Mouse (Mus musculus): ENCODE results near the gene Ap1s3. TPM values are rescaled to one million over a fixed set of nuclear protein-coding genes. Genes with fewer than 3 reads are reported as not detected.
"Not testable (repeated sequence)": the region's sequence is repeated elsewhere in the genome, so short reads cannot be mapped to it uniquely, and the experiment has no call there.

Gene Ap1s3
- total RNA-seq, 2 experiments from 2014 or later = 0.14 TPM; not detected in 1

GRCm38 (mm10) chr1:79664911-79665310, 6.9 kb downstream of the Ap1s3 start:
- DNase-seq = no peak

- DNase-seq = no peak
These were observed 12.2 kb downstream of the Ap1s3 start for GRCm38 (mm10) chr1:79659598-79659997.

GRCm38 (mm10) chr1:79657411-79657810, 14.4 kb downstream of the Ap1s3 start:
- DNase-seq = no peak

DNA sequence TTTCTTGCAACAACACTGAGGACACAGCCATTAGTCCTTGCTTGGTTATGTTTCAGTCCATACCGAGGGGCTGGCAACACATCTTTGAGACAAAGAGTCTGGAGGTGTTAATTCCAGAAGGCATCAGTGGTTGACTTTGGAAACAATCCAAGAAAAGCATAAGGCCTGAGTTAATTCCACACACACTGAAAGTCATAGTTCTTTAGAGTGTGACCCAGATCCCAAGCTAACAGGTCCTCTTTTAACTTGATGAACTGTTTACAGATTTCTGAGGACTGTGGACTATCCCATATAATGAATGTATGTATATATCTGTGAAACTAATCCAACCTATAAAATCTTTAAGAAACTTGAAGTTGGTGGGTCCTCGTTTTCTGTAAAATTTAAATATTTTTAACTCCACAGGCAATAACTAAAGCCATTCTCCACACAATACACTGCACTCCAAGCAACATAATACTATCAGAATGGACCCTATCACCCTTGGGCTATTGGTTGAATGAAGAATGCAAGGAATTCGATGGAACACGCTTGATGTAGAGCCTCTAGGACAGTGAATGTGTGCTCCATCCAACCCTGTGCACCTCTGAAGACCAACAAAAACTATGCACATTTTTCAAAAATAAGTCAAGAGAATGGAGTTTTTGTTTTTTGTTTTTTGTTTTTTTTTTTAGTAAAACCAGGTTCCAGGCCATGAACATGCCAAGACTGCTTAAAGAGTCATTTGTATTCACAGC, 15.8 kb downstream of the Ap1s3 start:
- no peak for DNase-seq

- no peak for DNase-seq
These were observed 16.8 kb downstream of the Ap1s3 start for GRCm38 (mm10) chr1:79654948-79655347.

DNA sequence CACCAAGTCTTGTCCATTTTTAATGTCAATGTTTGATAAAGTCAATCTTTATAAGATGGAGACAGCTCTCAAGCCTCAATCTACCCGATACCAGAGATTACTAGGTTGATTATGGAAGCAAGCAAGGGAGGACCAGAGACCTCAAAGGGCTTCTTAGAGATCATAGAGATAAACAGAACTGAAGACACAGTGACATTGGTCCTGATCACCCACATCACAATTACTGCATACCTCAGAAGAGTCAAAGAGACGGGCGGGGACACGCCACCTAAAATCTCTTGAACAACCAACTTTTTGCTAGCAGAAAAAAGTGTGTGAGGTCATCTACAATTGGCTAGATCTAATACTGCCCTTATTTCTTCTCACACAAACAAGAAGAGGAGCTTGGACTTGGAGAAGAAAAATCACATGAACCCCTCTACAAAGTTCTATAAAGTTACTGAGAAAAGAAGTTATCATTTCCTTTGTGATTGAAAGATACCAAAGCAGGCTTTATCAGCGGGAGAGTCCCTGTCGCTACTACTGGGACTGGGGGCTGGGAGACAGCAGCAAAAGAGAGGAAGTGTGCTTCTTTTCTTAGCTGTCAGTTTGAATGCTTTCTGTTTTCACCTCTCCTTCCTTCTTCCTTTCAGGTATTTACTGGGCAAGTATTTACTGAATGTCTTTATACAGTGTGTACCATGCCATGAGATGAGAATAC, 28.2 kb downstream of the Ap1s3 start:
- DNase-seq = no peak

GRCm38 (mm10) chr1:79642680-79643079, 29.1 kb downstream of the Ap1s3 start:
- no peak for DNase-seq

- no peak for DNase-seq
These were observed 30.4 kb downstream of the Ap1s3 start for GRCm38 (mm10) chr1:79641355-79641754.

- peak; percentile 44 for DNase-seq
These were observed 31.6 kb downstream of the Ap1s3 start for GRCm38 (mm10) chr1:79640151-79640550.

GRCm38 (mm10) chr1:79639683-79640082, 32.1 kb downstream of the Ap1s3 start:
- no peak for DNase-seq

- no peak for DNase-seq
These were observed 32.7 kb downstream of the Ap1s3 start for GRCm38 (mm10) chr1:79639107-79639506.

DNA sequence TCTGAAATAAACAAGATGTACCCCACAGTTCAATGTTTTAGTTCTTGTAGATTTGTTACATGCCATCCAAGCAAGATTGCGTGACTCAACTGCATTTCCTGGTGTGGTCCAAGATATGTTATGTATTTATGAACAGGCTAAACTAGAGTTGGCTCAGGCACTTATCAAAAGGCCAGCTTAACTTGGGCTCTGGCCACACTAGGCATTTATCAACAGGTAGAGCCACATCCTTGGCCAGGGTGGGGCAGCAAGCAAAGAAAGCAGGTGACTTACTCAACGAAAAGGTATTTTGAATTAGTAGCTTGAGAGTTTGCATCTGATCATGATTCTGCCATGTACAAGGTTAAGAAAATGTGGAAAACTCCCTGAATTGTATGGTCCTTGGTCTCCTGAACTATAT, 34.0 kb downstream of the Ap1s3 start:
- no peak for DNase-seq

- DNase-seq = no peak
These were observed 40.3 kb downstream of the Ap1s3 start for GRCm38 (mm10) chr1:79631521-79631920.

GRCm38 (mm10) chr1:79629726-79630125, 42.0 kb downstream of the Ap1s3 start:
- DNase-seq = no peak

- DNase-seq = no peak
These were observed 45.6 kb downstream of the Ap1s3 start for GRCm38 (mm10) chr1:79626140-79626539.

GRCm38 (mm10) chr1:79619434-79619833, 52.3 kb downstream of the Ap1s3 start:
- no peak for DNase-seq

DNA sequence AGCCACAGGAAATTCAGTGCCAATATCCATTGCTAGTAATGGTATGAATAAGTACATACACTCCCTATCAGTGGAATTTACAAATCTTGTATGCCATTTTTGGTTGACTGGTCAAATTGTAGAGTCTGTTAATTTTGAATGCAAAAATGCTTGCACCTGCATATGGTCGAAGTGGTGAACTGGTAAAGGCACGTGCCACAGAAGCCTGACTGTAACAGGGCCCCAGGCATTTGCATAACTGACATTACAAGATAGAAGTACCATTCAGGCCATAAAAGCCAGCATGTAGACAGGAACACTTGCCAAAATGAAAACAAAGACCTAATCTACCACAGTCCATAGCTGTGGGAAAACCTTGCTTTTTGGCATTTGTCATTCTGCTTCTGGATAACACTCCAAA, 55.3 kb downstream of the Ap1s3 start:
- no peak for DNase-seq

DNA sequence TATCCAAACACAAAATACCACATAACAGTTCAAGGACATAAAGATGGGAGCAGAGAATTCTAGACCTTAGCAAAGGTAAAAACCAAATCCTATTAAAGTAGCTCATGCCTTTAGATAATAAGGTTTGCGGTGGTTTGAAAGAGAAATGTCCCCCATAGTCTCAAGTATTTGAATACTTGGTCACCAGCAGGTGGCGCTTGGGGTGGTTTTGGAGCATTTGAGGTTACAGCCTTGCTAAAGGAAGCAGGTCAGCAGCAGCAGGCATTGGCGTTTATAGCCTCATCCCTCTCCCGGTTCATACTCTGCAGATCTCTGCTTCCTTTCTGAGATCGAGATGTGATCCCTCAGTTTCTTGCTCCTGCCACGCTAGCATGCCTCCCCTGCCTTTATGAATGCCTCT, 57.3 kb downstream of the Ap1s3 start:
- DNase-seq = no peak

DNA sequence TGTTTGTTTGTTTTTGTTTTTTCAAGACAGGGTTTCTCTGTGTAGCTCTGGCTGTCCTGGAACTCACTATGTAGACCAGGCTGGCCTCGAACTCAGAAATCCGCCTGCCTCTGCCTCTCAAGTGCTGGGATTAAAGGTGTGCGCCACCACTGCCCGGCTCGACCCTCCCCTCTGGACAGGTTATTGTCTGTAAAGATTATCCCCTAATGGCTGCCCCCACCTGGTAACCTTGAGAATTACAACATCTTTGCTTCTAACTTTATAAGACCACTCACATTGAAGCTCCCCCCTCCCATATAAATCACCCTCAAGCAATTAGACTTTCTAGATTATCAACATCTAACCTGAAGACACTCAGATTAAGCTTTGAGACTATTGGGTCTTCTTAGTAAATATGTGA, 60.5 kb downstream of the Ap1s3 start:
- DNase-seq = not testable (repeated sequence)

DNA sequence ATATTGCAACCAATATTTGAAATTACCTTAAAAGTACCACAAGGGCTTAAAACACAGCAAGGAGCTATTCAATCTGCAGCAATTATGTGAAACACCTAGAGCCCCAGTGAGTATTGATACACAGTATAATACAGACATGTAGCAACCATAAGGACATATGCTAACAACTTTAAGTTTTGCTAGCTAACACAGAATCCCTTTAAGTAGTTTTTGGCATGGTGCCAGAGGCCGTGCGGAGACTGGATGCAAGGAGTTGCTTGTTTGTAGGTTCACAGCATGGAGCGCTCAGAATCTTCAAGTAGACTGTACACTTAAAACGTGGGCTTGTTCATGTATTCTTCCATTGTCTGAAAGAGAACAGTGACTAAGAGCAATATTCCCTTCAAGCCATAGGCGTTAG, 62.9 kb downstream of the Ap1s3 start:
- not testable (repeated sequence) for DNase-seq

DNA sequence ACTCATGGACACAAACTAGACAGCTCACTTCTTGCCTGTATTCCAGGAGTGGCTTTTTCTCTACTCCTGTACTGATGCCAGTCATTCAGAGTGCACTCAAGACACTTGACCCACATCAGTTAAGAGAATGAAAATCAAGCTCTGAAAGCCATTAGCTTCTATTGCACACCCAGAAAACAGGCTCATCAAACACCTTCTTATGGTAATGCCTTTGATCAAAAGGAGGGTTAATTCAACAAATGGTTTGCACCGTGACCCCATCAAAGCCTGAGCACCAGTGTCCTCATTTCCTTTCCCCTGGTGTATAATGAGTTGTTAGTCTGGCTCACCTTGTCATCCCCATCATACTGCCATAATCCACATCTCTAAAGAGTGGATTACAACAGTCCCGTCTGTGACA, 69.3 kb downstream of the Ap1s3 start:
- no peak for DNase-seq

DNA sequence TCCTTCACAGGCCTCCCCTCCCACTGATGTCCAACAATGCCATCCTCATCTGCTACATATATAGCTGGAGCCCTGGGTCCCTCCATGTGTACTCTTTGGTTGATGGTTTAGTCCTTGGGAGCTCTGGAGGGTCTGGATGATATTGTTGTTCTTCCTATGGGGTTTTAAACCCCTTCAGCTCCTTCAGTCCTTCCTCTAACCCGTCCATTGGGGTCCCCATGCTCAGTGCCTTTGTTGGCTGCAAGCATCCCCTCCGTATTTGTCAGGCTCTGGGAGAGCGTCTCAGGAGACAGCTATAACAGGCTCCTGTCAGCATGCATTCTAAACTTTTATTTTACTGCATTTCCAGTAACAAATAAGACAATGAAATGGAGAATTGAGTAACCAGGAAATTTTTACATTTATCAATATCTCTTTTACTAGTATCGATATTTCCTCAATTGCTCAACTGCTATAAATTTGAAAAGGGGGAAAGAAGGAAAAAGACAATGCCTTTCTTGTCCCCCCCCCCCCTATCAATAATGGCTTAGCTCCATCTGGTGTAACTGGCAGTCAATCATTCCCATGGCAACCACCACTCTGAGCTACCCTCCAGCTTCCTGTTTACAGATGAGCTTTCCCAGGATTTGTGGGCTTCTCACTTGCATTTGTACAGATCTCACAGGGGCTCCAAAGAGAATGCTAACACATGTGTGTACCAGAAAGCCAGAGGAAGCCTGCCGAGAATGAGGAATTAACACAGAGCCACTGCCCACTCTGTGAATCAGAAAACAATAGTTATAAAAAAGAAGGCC, 73.2 kb downstream of the Ap1s3 start:
- DNase-seq = no peak

DNA sequence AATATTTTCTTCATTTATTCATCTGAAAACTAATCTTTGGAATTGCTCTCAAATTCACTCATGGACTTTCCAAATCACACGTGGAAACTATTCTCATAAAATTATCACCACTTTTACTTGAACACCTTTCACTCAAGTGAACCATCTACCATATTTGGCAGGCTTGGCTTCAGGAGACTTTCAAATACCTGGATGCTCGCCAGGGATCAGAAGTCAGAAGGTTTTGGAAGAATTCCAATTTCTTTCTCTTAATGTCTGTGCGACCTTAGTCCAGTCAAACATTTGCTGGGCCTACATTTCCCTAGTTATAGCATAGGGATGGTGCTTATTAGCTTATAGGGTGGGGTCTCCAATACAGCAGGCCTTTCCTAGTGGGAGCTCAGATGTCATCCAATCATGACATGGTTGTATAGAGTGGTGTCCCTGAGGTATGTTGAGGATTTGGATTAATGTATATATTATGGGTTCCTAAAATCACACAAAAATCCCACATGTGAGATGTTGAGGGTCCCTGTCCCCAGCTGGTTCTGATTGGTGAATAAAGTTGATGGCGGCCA, 79.0 kb downstream of the Ap1s3 start:
- DNase-seq = no peak

All from gastrocnemius, postnatal 10 days (tissue).